Mouse (Mus musculus): ENCODE measurements around the gene Itgb3.

Itgb3 gene

GRCm38 (mm10) chr11:104582630-104583364 lies 25.0 kb upstream of the Itgb3 start:
- DNase-seq (ENCODE audit: low spot score), result no peak

- no peak for DNase-seq (ENCODE audit: low spot score)
Observed at GRCm38 (mm10) chr11:104585495-104585894, 22.3 kb upstream of the Itgb3 start.

GRCm38 (mm10) chr11:104587904-104588303 lies 19.9 kb upstream of the Itgb3 start:
- DNase-seq (ENCODE audit: low spot score), result no peak

DNA sequence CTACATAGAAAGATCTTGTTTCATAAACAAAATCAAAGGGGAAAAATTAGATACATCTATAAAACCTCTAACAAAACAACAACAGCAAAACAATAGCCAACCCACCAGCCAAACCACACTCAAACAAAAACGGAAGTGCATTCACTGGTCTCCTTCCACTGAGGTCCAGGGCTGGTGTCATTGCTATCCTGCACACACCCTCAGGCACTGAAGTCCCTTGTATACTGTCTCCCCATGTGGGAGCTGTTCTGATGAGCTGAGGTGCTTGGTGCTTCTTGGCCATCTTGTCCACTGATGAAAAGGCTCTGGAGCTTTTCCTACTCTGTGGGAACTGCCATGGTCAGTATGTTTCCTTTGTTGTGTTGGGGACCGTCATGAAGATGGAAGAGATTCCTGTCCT lies 19.3 kb upstream of the Itgb3 start:
- no peak for DNase-seq (ENCODE audit: low spot score)

DNA sequence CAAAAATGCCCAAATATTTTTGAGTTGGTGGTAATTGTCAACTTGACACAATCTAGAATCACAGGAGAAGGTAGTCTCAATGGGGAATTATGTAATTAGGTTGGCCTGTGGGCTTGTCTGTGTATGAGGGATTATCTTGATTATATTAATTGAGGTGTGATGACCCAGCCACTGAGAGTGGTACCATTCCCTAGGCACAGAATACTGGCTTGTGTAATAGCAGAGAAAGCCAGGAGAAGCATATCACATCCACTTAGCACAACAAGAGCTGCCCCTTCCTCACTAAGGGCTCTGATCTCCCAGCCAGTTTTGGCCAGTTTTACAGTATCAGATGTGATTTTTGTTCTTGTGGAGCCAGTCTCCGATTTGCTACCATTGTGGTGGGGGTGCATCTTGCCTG lies 18.2 kb upstream of the Itgb3 start:
- no peak for DNase-seq (ENCODE audit: low spot score)

- peak; percentile 60 for DNase-seq (ENCODE audit: low spot score)
Observed at GRCm38 (mm10) chr11:104590148-104590547, 17.7 kb upstream of the Itgb3 start.

GRCm38 (mm10) chr11:104592066-104592835 lies 15.5 kb upstream of the Itgb3 start:
- no peak for DNase-seq (ENCODE audit: low spot score)

DNA sequence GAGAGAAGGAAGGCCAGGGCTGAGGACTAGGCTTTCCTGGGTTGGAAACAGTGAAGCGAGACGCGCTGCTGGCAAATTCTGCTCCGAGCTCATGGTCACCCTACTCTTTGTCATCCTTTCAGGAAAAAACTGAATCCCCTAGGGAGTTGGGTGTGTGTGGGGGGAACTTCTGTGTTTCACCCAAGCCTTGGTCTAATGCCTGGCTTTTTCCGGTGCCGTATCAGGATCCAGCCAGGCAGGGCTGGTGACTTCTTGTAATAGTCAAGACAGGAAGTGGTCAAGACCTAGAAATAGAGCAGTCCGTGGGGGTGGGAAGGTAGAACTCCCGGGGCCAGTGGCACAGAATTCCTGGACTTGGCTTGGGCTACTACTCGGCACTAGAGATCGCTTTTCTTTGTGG lies 11.4 kb upstream of the Itgb3 start:
- DNase-seq (ENCODE audit: low spot score), result no peak

- DNase-seq (ENCODE audit: low spot score), result no peak
Observed at GRCm38 (mm10) chr11:104599265-104599945, 8.4 kb upstream of the Itgb3 start.

- DNase-seq (ENCODE audit: low spot score), result no peak
Observed at GRCm38 (mm10) chr11:104600675-104601074, 7.1 kb upstream of the Itgb3 start.

- no peak for DNase-seq (ENCODE audit: low spot score)
Observed at GRCm38 (mm10) chr11:104604192-104604591, 3.6 kb upstream of the Itgb3 start.

- no peak for DNase-seq (ENCODE audit: low spot score)
Observed at GRCm38 (mm10) chr11:104608249-104608920, 585 bp downstream of the Itgb3 start.

- DNase-seq (ENCODE audit: low spot score), result no peak
Observed at GRCm38 (mm10) chr11:104609033-104609684, 1.4 kb downstream of the Itgb3 start.

DNA sequence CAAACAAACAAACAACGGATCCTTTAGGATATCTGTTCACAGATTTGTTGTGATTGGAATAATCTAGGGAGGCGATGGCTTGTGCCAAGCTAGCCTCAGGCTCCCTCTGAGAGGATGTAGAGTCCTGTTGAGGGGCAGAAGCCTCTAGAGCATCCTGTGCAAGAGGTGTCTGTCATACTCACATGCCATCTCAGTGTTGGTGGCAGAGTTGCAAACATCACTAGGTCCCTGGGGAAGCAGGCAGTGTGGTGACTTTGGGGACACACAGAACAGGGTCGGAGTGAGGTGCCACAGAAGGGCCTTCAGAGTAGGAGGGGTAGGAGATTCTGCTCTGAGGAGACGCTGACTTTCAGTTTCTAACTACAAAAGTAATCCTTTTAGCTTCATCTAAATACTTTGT lies 1.9 kb downstream of the Itgb3 start:
- no peak for DNase-seq (ENCODE audit: low spot score)

GRCm38 (mm10) chr11:104611579-104612151 lies 3.9 kb downstream of the Itgb3 start:
- no peak for DNase-seq (ENCODE audit: low spot score)

DNA sequence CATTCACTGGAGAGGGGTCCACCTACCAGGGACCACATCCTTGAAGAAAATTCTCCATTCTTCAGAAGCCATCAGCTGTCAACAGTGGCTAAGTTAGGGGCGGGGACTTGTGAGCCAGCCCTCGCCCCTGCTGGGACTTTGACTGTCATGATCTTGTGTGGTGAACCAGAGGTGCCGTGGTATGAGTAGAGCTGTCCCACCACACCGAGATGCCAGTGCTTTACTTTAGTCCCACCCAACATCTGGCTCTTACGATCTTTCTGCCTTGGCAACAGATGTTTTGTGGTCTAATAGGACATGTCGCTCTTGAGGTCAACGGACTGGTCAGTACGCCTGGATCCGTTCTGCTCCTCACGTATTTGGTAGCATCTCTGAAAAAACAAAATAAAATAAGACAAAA lies 5.8 kb downstream of the Itgb3 start:
- no peak for DNase-seq (ENCODE audit: low spot score)

- no peak for DNase-seq (ENCODE audit: low spot score)
Observed at GRCm38 (mm10) chr11:104614130-104614529, 6.3 kb downstream of the Itgb3 start.

DNA sequence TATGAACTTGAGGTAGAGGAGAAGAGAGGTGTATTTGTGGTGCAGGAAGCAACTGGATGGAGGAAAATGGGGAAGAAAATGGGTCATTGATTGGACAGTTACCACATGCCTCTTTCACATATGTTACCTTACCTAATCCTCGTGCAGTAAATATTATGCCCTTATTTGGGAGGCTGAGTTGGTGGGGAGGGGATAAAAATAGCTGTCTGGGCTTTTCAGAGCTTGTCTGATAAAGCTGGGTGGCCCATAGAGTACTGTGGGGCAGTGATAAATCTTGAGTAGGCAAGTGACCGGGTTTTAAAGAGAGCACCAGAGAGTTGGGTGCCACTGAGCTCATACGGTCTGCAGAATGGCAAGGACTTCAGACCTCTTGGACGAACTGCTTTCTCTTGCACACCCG lies 8.4 kb downstream of the Itgb3 start:
- DNase-seq (ENCODE audit: low spot score), result no peak

GRCm38 (mm10) chr11:104618638-104619076 lies 10.9 kb downstream of the Itgb3 start:
- DNase-seq (ENCODE audit: low spot score), result no peak

DNA sequence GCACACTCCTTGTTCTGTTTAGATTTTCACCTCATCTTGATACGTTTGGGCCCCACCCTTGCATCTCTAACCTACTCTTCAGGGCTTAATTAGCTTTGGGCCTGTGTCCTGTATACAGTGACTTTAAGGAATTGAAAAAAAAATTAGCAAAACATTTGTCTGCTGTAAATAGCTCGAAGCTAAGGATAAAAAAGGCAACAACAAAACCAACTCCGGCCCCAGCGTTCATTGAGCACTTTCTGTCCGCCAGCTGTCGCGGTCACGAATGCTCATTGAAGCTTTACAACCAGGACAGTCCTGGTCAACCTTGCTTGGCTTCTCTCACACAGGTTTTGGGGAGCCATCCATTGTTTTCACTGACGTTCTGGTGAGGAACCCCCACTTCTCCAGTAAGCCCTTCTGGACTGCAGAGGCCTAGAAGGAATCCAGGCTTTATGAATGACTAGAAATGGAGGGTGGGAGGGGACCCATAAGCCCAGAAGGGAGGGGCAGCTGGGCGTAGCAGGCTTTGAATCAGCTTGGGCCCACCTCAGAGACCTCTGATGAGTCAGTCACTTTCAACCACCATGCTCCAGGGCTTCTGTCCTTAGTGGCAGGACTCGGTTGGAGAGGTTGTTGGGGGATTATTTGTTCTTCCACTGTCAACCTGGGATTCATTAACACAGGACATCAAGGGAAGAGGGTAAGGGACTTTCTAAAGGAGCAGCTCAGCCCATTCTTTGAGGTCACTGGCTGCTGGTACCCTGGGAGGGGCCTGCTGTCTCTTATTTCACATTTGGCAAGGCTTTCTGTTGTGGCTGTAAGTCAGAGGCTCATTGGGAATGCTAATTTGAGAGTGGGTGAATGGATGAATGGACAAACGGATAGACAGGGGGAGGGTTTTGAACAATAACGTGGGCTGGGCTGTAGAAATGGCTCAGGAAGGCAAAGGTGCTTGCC lies 11.6 kb downstream of the Itgb3 start:
- DNase-seq (ENCODE audit: low spot score), result no peak

All from ovary, postnatal 10 days (tissue).